Mouse (Mus musculus) ES-Bruce4 (cell line): ENCODE results near the gene Maats1. TPM values are rescaled to one million over a fixed set of nuclear protein-coding genes. Genes with fewer than 3 reads are reported as not detected.

Experiments
- H3K27ac ChIP-seq: 2 replicates; pipeline ENCODE4 v1.5.1; 2012; ENCODE audit warnings: low read length, inconsistent platforms; ENCODE audit not compliant: insufficient read depth
- H3K27me3 ChIP-seq: 2 replicates; pipeline ENCODE4 v1.6.1; 2012; ENCODE audit warnings: mild to moderate bottlenecking, low read length, inconsistent platforms; ENCODE audit not compliant: control insufficient read depth, poor library complexity, insufficient read depth, severe bottlenecking
- H3K36me3 ChIP-seq: 2 replicates; pipeline ENCODE4 v1.6.1; 2012; ENCODE audit warnings: inconsistent platforms, mild to moderate bottlenecking, low read length, moderate library complexity; ENCODE audit not compliant: control insufficient read depth, poor library complexity, insufficient read depth, severe bottlenecking
- H3K4me1 ChIP-seq: one replicate; pipeline ENCODE4 v1.8.1; 2011; ENCODE audit warnings: low read length; ENCODE audit not compliant: control insufficient read depth, insufficient read depth
- H3K4me3 ChIP-seq: 2 replicates; pipeline ENCODE4 v1.5.1; 2011; ENCODE audit warnings: low read depth, mild to moderate bottlenecking, low read length
- H3K9ac ChIP-seq: 2 replicates; pipeline ENCODE4 v1.6.1; 2012; ENCODE audit warnings: low read depth, mild to moderate bottlenecking, inconsistent platforms; ENCODE audit not compliant: poor library complexity, severe bottlenecking
- H3K9me3 ChIP-seq: replicated peaks from 2 replicates; pipeline ENCODE4 v1.6.1; 2012; ENCODE audit warnings: mild to moderate bottlenecking, low read length, inconsistent platforms; ENCODE audit not compliant: control insufficient read depth, poor library complexity, insufficient read depth, severe bottlenecking
- CTCF ChIP-seq: IDR thresholded peaks from one replicate; pipeline ENCODE4 v1.8.1; 2011; ENCODE audit warnings: low read depth, low read length
- EP300 ChIP-seq: IDR thresholded peaks from 2 replicates; pipeline ENCODE4 v1.6.1; 2011; ENCODE audit warnings: low read depth, low read length; ENCODE audit not compliant: insufficient read depth
- POLR2A ChIP-seq: IDR thresholded peaks from one replicate; pipeline ENCODE4 v1.8.1; 2011; ENCODE audit warnings: low read length; ENCODE audit not compliant: insufficient read depth
- polyA plus RNA-seq: library from polyadenylated mRNA; stranded (reverse); fragments of >200 nt; gene quantifications from 2 replicates; pipeline ENCODE4 v1.2.4, GENCODE M21; 2011; ENCODE audit warnings: low read depth; ENCODE audit not compliant: missing spikeins, insufficient read depth, insufficient read length

Maats1 gene
- polyA plus RNA-seq, 1 experiment, result 0.58 TPM

GRCm38 (mm10) chr16:38302367-38302766 is 39.6 kb downstream of the Maats1 start:
- no peak for TF ChIP-seq EP300
- no peak for TF ChIP-seq CTCF
- H3K9me3 ChIP-seq, result no peaks in the 10 kb centered on the region
- no peak overlapping the region for H3K27ac ChIP-seq
- H3K4me1 ChIP-seq, result no peaks in the 10 kb centered on the region
- H3K9ac ChIP-seq, result no peak overlapping the region
- H3K36me3 ChIP-seq, result no peaks in the 10 kb centered on the region
- no peaks in the 10 kb centered on the region for H3K27me3 ChIP-seq
- no peak overlapping the region for H3K4me3 ChIP-seq

- Histone ChIP-seq H3K36me3 (no peaks in the 10 kb centered on the region), H3K4me1 (no peaks in the 10 kb centered on the region), H3K9ac (no peak overlapping the region), H3K27ac (no peak overlapping the region), H3K4me3 (no peak overlapping the region), H3K27me3 (no peaks in the 10 kb centered on the region), H3K9me3 (no peaks in the 10 kb centered on the region)
- no peak for TF ChIP-seq CTCF
- TF ChIP-seq POLR2A, result no peak
- no peak for TF ChIP-seq EP300
Observed at GRCm38 (mm10) chr16:38298410-38298809, 43.5 kb downstream of the Maats1 start.

- TF ChIP-seq POLR2A, result no peak
- no peak for TF ChIP-seq CTCF
- no peak for TF ChIP-seq EP300
- Histone ChIP-seq H3K4me3 (no peak overlapping the region), H3K9me3 (no peaks in the 10 kb centered on the region), H3K4me1 (no peaks in the 10 kb centered on the region), H3K36me3 (no peaks in the 10 kb centered on the region), H3K27me3 (no peaks in the 10 kb centered on the region), H3K9ac (no peak overlapping the region), H3K27ac (no peak overlapping the region)
Observed at GRCm38 (mm10) chr16:38295349-38295930, 46.5 kb downstream of the Maats1 start.

GRCm38 (mm10) chr16:38294685-38295348 is 47.1 kb downstream of the Maats1 start, which contains the start of gene Nr1i2:
Nr1i2 (minus strand) TSS chr16:38294824.
- TF ChIP-seq CTCF, result no peak
- TF ChIP-seq EP300, result no peak
- TF ChIP-seq POLR2A, result no peak
- H3K4me1 ChIP-seq, result no peaks in the 10 kb centered on the region

GRCm38 (mm10) chr16:38290151-38290550 is 51.8 kb downstream of the Maats1 start:
- Histone ChIP-seq H3K27me3 (no peaks in the 10 kb centered on the region), H3K36me3 (no peaks in the 10 kb centered on the region), H3K9ac (no peak overlapping the region), H3K9me3 (no peaks in the 10 kb centered on the region), H3K4me3 (no peak overlapping the region), H3K4me1 (no peaks in the 10 kb centered on the region), H3K27ac (no peak overlapping the region)
- no peak for TF ChIP-seq EP300
- TF ChIP-seq CTCF, result no peak
- no peak for TF ChIP-seq POLR2A

More at GRCm38 (mm10) chr16:38294685-38295348, 47.1 kb downstream of the Maats1 start, which contains the start of gene Nr1i2:
- Histone ChIP-seq H3K27ac (no peak within 1 kb of the TSS), H3K4me3 (no peak within 1 kb of the TSS), H3K9me3 (no peaks in the 10 kb centered on the region), H3K36me3 (no peaks in the 10 kb centered on the region), H3K27me3 (no peaks in the 10 kb centered on the region), H3K9ac (no peak within 1 kb of the TSS)

- H3K9me3 ChIP-seq, result no peaks in the 10 kb centered on the region
- TF ChIP-seq POLR2A (no peak), EP300 (no peak), CTCF (no peak)
- H3K36me3 ChIP-seq, result no peaks in the 10 kb centered on the region
- H3K4me1 ChIP-seq, result no peaks in the 10 kb centered on the region
- no peak overlapping the region for H3K4me3 ChIP-seq
- no peaks in the 10 kb centered on the region for H3K27me3 ChIP-seq
- H3K9ac ChIP-seq, result no peak overlapping the region
- no peak overlapping the region for H3K27ac ChIP-seq
Observed at GRCm38 (mm10) chr16:38288851-38289250, 53.1 kb downstream of the Maats1 start.
